Mouse (Mus musculus): ENCODE measurements at regions not wholly inside any gene's neighbourhood (a gene's known extent, or its start where the extent isn't known, plus 50 kb on each side); places are given as distances from the start of the nearest gene placed in this dataset.

GRCm38 (mm10) chr11:17722051-17722450 is 231.6 kb downstream of the Etaa1 start:
- DNase-seq (ENCODE audit: extremely low spot score in 1 of 2, low spot score in 1 of 2), result no peak

GRCm38 (mm10) chr11:17727258-17728034 is 226.2 kb downstream of the Etaa1 start:
- DNase-seq (ENCODE audit: extremely low spot score in 1 of 2, low spot score in 1 of 2), result no peak

- no peak for DNase-seq (ENCODE audit: extremely low spot score in 1 of 2, low spot score in 1 of 2)
These were observed 220.6 kb downstream of the Etaa1 start for GRCm38 (mm10) chr11:17733075-17733474.

- DNase-seq (ENCODE audit: extremely low spot score in 1 of 2, low spot score in 1 of 2), result no peak
These were observed 219.2 kb downstream of the Etaa1 start for GRCm38 (mm10) chr11:17734519-17734918.

- no peak for DNase-seq (ENCODE audit: extremely low spot score in 1 of 2, low spot score in 1 of 2)
These were observed 214.8 kb downstream of the Etaa1 start for GRCm38 (mm10) chr11:17738879-17739278.

GRCm38 (mm10) chr11:17743821-17744220 is 209.9 kb downstream of the Etaa1 start:
- no peak for DNase-seq (ENCODE audit: extremely low spot score in 1 of 2, low spot score in 1 of 2)

- no peak for DNase-seq (ENCODE audit: extremely low spot score in 1 of 2, low spot score in 1 of 2)
These were observed 203.3 kb downstream of the Etaa1 start for GRCm38 (mm10) chr11:17750345-17750744.

GRCm38 (mm10) chr11:17759224-17759623 is 194.5 kb downstream of the Etaa1 start:
- no peak for DNase-seq (ENCODE audit: extremely low spot score in 1 of 2, low spot score in 1 of 2)

- DNase-seq (ENCODE audit: extremely low spot score in 1 of 2, low spot score in 1 of 2), result no peak
These were observed 190.3 kb downstream of the Etaa1 start for GRCm38 (mm10) chr11:17763411-17763810.

- no peak for DNase-seq (ENCODE audit: extremely low spot score in 1 of 2, low spot score in 1 of 2)
These were observed 189.5 kb downstream of the Etaa1 start for GRCm38 (mm10) chr11:17764146-17764545.

GRCm38 (mm10) chr11:17768345-17768759 is 185.3 kb downstream of the Etaa1 start:
- DNase-seq (ENCODE audit: extremely low spot score in 1 of 2, low spot score in 1 of 2), result no peak

- DNase-seq (ENCODE audit: extremely low spot score in 1 of 2, low spot score in 1 of 2), result no peak
These were observed 184.7 kb downstream of the Etaa1 start for GRCm38 (mm10) chr11:17768837-17769466.

- no peak for DNase-seq (ENCODE audit: extremely low spot score in 1 of 2, low spot score in 1 of 2)
These were observed 156.0 kb downstream of the Etaa1 start for GRCm38 (mm10) chr11:17797632-17798031.

GRCm38 (mm10) chr11:17807851-17808250 is 145.8 kb downstream of the Etaa1 start:
- no peak for DNase-seq (ENCODE audit: extremely low spot score in 1 of 2, low spot score in 1 of 2)

- DNase-seq (ENCODE audit: extremely low spot score in 1 of 2, low spot score in 1 of 2), result no peak
These were observed 141.7 kb downstream of the Etaa1 start for GRCm38 (mm10) chr11:17811829-17812559.

GRCm38 (mm10) chr11:17842642-17843041 is 111.0 kb downstream of the Etaa1 start:
- no peak for DNase-seq (ENCODE audit: extremely low spot score in 1 of 2, low spot score in 1 of 2)

- DNase-seq (ENCODE audit: extremely low spot score in 1 of 2, low spot score in 1 of 2), result peak in 1 of 2 experiments; percentile 37
These were observed 101.3 kb downstream of the Etaa1 start for GRCm38 (mm10) chr11:17852405-17852804.

- DNase-seq (ENCODE audit: extremely low spot score in 1 of 2, low spot score in 1 of 2), result no peak
These were observed 100.3 kb downstream of the Etaa1 start for GRCm38 (mm10) chr11:17853246-17853804.

GRCm38 (mm10) chr11:17853832-17854231 is 99.8 kb downstream of the Etaa1 start:
- DNase-seq (ENCODE audit: extremely low spot score in 1 of 2, low spot score in 1 of 2), result no peak

GRCm38 (mm10) chr11:17859364-17860131 is 94.1 kb downstream of the Etaa1 start:
- no peak for DNase-seq (ENCODE audit: extremely low spot score in 1 of 2, low spot score in 1 of 2)
